Mouse (Mus musculus): ENCODE measurements at regions not wholly inside any gene's neighbourhood (a gene's known extent, or its start where the extent isn't known, plus 50 kb on each side); places are given as distances from the start of the nearest gene placed in this dataset.

DNA sequence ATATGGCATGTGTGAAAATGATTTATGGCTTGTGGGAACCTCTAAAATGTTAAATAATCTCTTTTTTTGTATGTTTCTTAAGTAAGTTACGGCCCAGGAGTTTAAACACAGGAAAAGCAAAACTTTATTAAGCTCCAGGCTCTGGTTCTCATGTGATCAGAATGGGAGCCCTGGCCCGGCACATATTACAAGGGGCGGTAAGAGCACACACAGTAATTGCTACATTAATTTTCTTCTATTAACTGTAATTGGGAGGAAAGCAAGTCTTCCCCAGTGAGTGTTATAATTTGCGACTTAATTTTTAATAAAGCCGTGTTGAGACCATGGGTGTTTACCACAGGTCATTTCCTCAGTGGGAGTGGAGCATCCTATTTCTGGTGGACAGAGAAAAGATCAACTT, 520.1 kb downstream of the Hs3st4 start:
- H3K9me3 ChIP-seq (ENCODE audit: control insufficient read depth, low read length): no peaks in the 10 kb centered on the region
- no peak for TF ChIP-seq POLR2A (IDR thresholded peaks at IDR 0.05; ENCODE audit: borderline replicate concordance, extremely low read depth, insufficient read depth, insufficient read length)
- H3K4me2 ChIP-seq (replicated peaks; ENCODE audit: low read depth, low read length, severe bottlenecking): no peak overlapping the region
- no peak overlapping the region for H3K4me3 ChIP-seq (replicated peaks; ENCODE audit: low read length)
- no peaks in the 10 kb centered on the region for H3K36me3 ChIP-seq (ENCODE audit: control insufficient read depth, insufficient read depth, low read length)
- ATAC-seq (ENCODE audit: low FRiP score, low read depth): no peak
- H3K27me3 ChIP-seq (ENCODE audit: control insufficient read depth, insufficient read depth, low read length): no peaks in the 10 kb centered on the region
- no peaks in the 10 kb centered on the region for H3K4me1 ChIP-seq (ENCODE audit: control insufficient read depth, insufficient read depth, low read length)
- H3K27ac ChIP-seq (replicated peaks; ENCODE audit: low read depth, low read length): no peak overlapping the region
- 50% methylated on average over 5 of the region's 5 CpGs for WGBS
- DNase-seq (ENCODE audit: low spot score): peak; percentile 2
- no peak overlapping the region for H3K9ac ChIP-seq (ENCODE audit: low read depth, low read length, severe bottlenecking)

- WGBS: 52% methylated on average over 1 of the region's 1 CpGs
- no peak overlapping the region for H3K4me2 ChIP-seq (replicated peaks; ENCODE audit: low read depth, low read length, severe bottlenecking)
- H3K9me3 ChIP-seq (ENCODE audit: control insufficient read depth, low read length): no peaks in the 10 kb centered on the region
- H3K4me1 ChIP-seq (ENCODE audit: control insufficient read depth, insufficient read depth, low read length): no peaks in the 10 kb centered on the region
- H3K9ac ChIP-seq (ENCODE audit: low read depth, low read length, severe bottlenecking): no peak overlapping the region
- ATAC-seq (ENCODE audit: low FRiP score, low read depth) (no peak), DNase-seq (ENCODE audit: low spot score) (no peak)
- no peak overlapping the region for H3K27ac ChIP-seq (replicated peaks; ENCODE audit: low read depth, low read length)
- no peaks in the 10 kb centered on the region for H3K36me3 ChIP-seq (ENCODE audit: control insufficient read depth, insufficient read depth, low read length)
- H3K4me3 ChIP-seq (replicated peaks; ENCODE audit: low read length): no peak overlapping the region
- no peaks in the 10 kb centered on the region for H3K27me3 ChIP-seq (ENCODE audit: control insufficient read depth, insufficient read depth, low read length)
- no peak for TF ChIP-seq POLR2A (IDR thresholded peaks at IDR 0.05; ENCODE audit: borderline replicate concordance, extremely low read depth, insufficient read depth, insufficient read length)
Measured at GRCm38 (mm10) chr7:124549038-124549437, 566.4 kb downstream of the Hs3st4 start.

GRCm38 (mm10) chr7:124557213-124557612, 574.5 kb downstream of the Hs3st4 start:
- ATAC-seq (ENCODE audit: low FRiP score, low read depth) (no peak), DNase-seq (ENCODE audit: low spot score) (no peak)
- Histone ChIP-seq H3K27ac (replicated peaks; ENCODE audit: low read depth, low read length) (no peak overlapping the region), H3K9ac (ENCODE audit: low read depth, low read length, severe bottlenecking) (no peak overlapping the region), H3K9me3 (ENCODE audit: control insufficient read depth, low read length) (no peaks in the 10 kb centered on the region), H3K4me1 (ENCODE audit: control insufficient read depth, insufficient read depth, low read length) (no peaks in the 10 kb centered on the region), H3K36me3 (ENCODE audit: control insufficient read depth, insufficient read depth, low read length) (no peaks in the 10 kb centered on the region), H3K4me2 (replicated peaks; ENCODE audit: low read depth, low read length, severe bottlenecking) (no peak overlapping the region), H3K27me3 (ENCODE audit: control insufficient read depth, insufficient read depth, low read length) (no peaks in the 10 kb centered on the region), H3K4me3 (replicated peaks; ENCODE audit: low read length) (no peak overlapping the region)
- TF ChIP-seq POLR2A (IDR thresholded peaks at IDR 0.05; ENCODE audit: borderline replicate concordance, extremely low read depth, insufficient read depth, insufficient read length): no peak

DNA sequence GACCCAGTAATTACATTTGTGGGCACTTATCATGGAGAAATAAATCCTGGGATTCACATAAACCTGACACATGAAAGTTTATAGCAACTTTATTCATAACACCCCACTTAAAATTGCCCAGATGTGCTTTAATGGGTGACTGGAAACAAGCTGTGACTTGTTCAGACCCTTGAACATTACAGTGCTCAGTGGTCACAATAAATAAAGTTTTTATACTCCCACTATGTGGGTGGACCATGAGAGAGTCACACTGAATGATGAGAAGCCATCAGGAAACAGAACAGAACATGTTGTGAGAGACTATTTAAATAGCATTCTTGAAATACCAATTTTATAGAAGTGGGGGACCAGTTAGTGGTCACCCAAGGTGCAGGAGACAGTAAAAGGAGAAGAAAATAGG, 588.1 kb downstream of the Hs3st4 start:
- no peak overlapping the region for H3K4me2 ChIP-seq (replicated peaks; ENCODE audit: low read depth, low read length, severe bottlenecking)
- DNase-seq (ENCODE audit: low spot score) (no peak), ATAC-seq (ENCODE audit: low FRiP score, low read depth) (no peak)
- no peak overlapping the region for H3K4me3 ChIP-seq (replicated peaks; ENCODE audit: low read length)
- no peaks in the 10 kb centered on the region for H3K9me3 ChIP-seq (ENCODE audit: control insufficient read depth, low read length)
- no peak overlapping the region for H3K27ac ChIP-seq (replicated peaks; ENCODE audit: low read depth, low read length)
- H3K36me3 ChIP-seq (ENCODE audit: control insufficient read depth, insufficient read depth, low read length): no peaks in the 10 kb centered on the region
- TF ChIP-seq POLR2A (IDR thresholded peaks at IDR 0.05; ENCODE audit: borderline replicate concordance, extremely low read depth, insufficient read depth, insufficient read length): no peak
- peaks cover 3% of the 10 kb centered on the region; the same call in 1 of the 2 replicates for H3K4me1 ChIP-seq (ENCODE audit: control insufficient read depth, insufficient read depth, low read length)
- H3K9ac ChIP-seq (ENCODE audit: low read depth, low read length, severe bottlenecking): no peak overlapping the region
- H3K27me3 ChIP-seq (ENCODE audit: control insufficient read depth, insufficient read depth, low read length): no peaks in the 10 kb centered on the region

- no peak for TF ChIP-seq POLR2A (IDR thresholded peaks at IDR 0.05; ENCODE audit: borderline replicate concordance, extremely low read depth, insufficient read depth, insufficient read length)
- WGBS: 78% methylated on average over 5 of the region's 5 CpGs
- no peak for DNase-seq (ENCODE audit: low spot score)
Measured at GRCm38 (mm10) chr7:124573666-124574065, 591.0 kb downstream of the Hs3st4 start.

GRCm38 (mm10) chr7:124581342-124581741, 598.7 kb downstream of the Hs3st4 start:
- Histone ChIP-seq H3K9me3 (ENCODE audit: control insufficient read depth, low read length) (no peaks in the 10 kb centered on the region), H3K4me3 (replicated peaks; ENCODE audit: low read length) (no peak overlapping the region), H3K9ac (ENCODE audit: low read depth, low read length, severe bottlenecking) (no peak overlapping the region), H3K27me3 (ENCODE audit: control insufficient read depth, insufficient read depth, low read length) (no peaks in the 10 kb centered on the region), H3K27ac (replicated peaks; ENCODE audit: low read depth, low read length) (no peak overlapping the region), H3K36me3 (ENCODE audit: control insufficient read depth, insufficient read depth, low read length) (no peaks in the 10 kb centered on the region), H3K4me1 (ENCODE audit: control insufficient read depth, insufficient read depth, low read length) (no peaks in the 10 kb centered on the region), H3K4me2 (replicated peaks; ENCODE audit: low read depth, low read length, severe bottlenecking) (no peak overlapping the region)
- 83% methylated on average over 2 of the region's 2 CpGs for WGBS
- no peak for DNase-seq (ENCODE audit: low spot score)
- no peak for TF ChIP-seq POLR2A (IDR thresholded peaks at IDR 0.05; ENCODE audit: borderline replicate concordance, extremely low read depth, insufficient read depth, insufficient read length)
- ATAC-seq (ENCODE audit: low FRiP score, low read depth): no peak

More at GRCm38 (mm10) chr7:124573666-124574065, 591.0 kb downstream of the Hs3st4 start:
- no peaks in the 10 kb centered on the region for H3K27me3 ChIP-seq (ENCODE audit: control insufficient read depth, insufficient read depth, low read length)
- no peaks in the 10 kb centered on the region for H3K36me3 ChIP-seq (ENCODE audit: control insufficient read depth, insufficient read depth, low read length)
- no peak overlapping the region for H3K9ac ChIP-seq (ENCODE audit: low read depth, low read length, severe bottlenecking)
- no peak overlapping the region for H3K4me2 ChIP-seq (replicated peaks; ENCODE audit: low read depth, low read length, severe bottlenecking)
- no peak overlapping the region for H3K4me3 ChIP-seq (replicated peaks; ENCODE audit: low read length)
- no peak for ATAC-seq (ENCODE audit: low FRiP score, low read depth)
- H3K9me3 ChIP-seq (ENCODE audit: control insufficient read depth, low read length): no peaks in the 10 kb centered on the region
- no peak overlapping the region for H3K27ac ChIP-seq (replicated peaks; ENCODE audit: low read depth, low read length)
- H3K4me1 ChIP-seq (ENCODE audit: control insufficient read depth, insufficient read depth, low read length): peaks cover 3% of the 10 kb centered on the region; the same call in 1 of the 2 replicates

All from limb, embryonic 14.5 days (tissue).